Mouse (Mus musculus): Measurements from ENCODE around the gene Lyzl4. TPM values are rescaled to one million over a fixed set of nuclear protein-coding genes. Genes with fewer than 3 reads are reported as not detected.
A peak's percentile ranks its signal among the peaks of the same experiment; 100 is the strongest.

Lyzl4 gene
- polyA plus RNA-seq, 1 experiment from 2014 or later, result not detected

- 62% methylated on average over 5 of the region's 5 CpGs for WGBS
Measured at GRCm38 (mm10) chr9:121672311-121672710, 30.4 kb upstream of the Lyzl4 start.

GRCm38 (mm10) chr9:121671300-121671699, 29.4 kb upstream of the Lyzl4 start:
- H3K27ac ChIP-seq, result no peak overlapping the region
- 20% methylated on average over 7 of the region's 7 CpGs for WGBS
- H3K9ac ChIP-seq, result no peak overlapping the region
- ATAC-seq (ENCODE audit: low FRiP score), result no peak
- peaks cover 41% of the 10 kb centered on the region for H3K4me1 ChIP-seq
- no peaks in the 10 kb centered on the region for H3K9me3 ChIP-seq (replicated peaks)
- H3K36me3 ChIP-seq, result no peaks in the 10 kb centered on the region
- H3K4me3 ChIP-seq, result no peak overlapping the region
- no peak overlapping the region for H3K4me2 ChIP-seq (replicated peaks)
- peaks cover 39% of the 10 kb centered on the region for H3K27me3 ChIP-seq

More at GRCm38 (mm10) chr9:121672311-121672710, 30.4 kb upstream of the Lyzl4 start:
- Histone ChIP-seq H3K9ac (no peak overlapping the region), H3K4me1 (peaks cover 31% of the 10 kb centered on the region), H3K4me2 (replicated peaks) (no peak overlapping the region), H3K27ac (no peak overlapping the region), H3K36me3 (no peaks in the 10 kb centered on the region), H3K9me3 (replicated peaks) (no peaks in the 10 kb centered on the region), H3K4me3 (no peak overlapping the region), H3K27me3 (peaks cover 36% of the 10 kb centered on the region)
- ATAC-seq (ENCODE audit: low FRiP score), result no peak

GRCm38 (mm10) chr9:121669348-121669791, 27.5 kb upstream of the Lyzl4 start:
- H3K9ac ChIP-seq, result peak overlapping the region; percentile 56
- H3K9me3 ChIP-seq (replicated peaks), result no peaks in the 10 kb centered on the region
- H3K27me3 ChIP-seq, result peaks cover 43% of the 10 kb centered on the region
- peak; percentile 56 for ATAC-seq (ENCODE audit: low FRiP score)
- H3K27ac ChIP-seq, result no peak overlapping the region
- 1% methylated on average over 28 of the region's 28 CpGs for WGBS
- peak overlapping the region; percentile 68 for H3K4me2 ChIP-seq (replicated peaks)
- H3K4me1 ChIP-seq, result peaks cover 42% of the 10 kb centered on the region
- H3K4me3 ChIP-seq, result peak overlapping the region; percentile 34
- H3K36me3 ChIP-seq, result no peaks in the 10 kb centered on the region

GRCm38 (mm10) chr9:121667822-121668221, 25.9 kb upstream of the Lyzl4 start:
- H3K4me3 ChIP-seq, result no peak overlapping the region
- H3K27ac ChIP-seq, result peak overlapping the region; percentile 64
- peaks cover 40% of the 10 kb centered on the region for H3K4me1 ChIP-seq
- no peak overlapping the region for H3K4me2 ChIP-seq (replicated peaks)
- 60% methylated on average over 11 of the region's 11 CpGs for WGBS
- H3K27me3 ChIP-seq, result peaks cover 43% of the 10 kb centered on the region
- no peak overlapping the region for H3K9ac ChIP-seq
- no peaks in the 10 kb centered on the region for H3K9me3 ChIP-seq (replicated peaks)
- H3K36me3 ChIP-seq, result no peaks in the 10 kb centered on the region
- no peak for ATAC-seq (ENCODE audit: low FRiP score)

GRCm38 (mm10) chr9:121666957-121667630, 25.2 kb upstream of the Lyzl4 start:
- H3K4me1 ChIP-seq, result peaks cover 40% of the 10 kb centered on the region
- H3K4me2 ChIP-seq (replicated peaks), result no peak overlapping the region
- WGBS, result 57% methylated on average over 16 of the region's 16 CpGs
- no peaks in the 10 kb centered on the region for H3K36me3 ChIP-seq
- no peak overlapping the region; the same call in 1 of the 2 replicates for H3K9ac ChIP-seq
- H3K27me3 ChIP-seq, result peaks cover 43% of the 10 kb centered on the region
- H3K27ac ChIP-seq, result peak overlapping the region; percentile 64
- peak; percentile 44; the same call in 1 of the 2 replicates for ATAC-seq (ENCODE audit: low FRiP score)
- H3K4me3 ChIP-seq, result no peak overlapping the region
- H3K9me3 ChIP-seq (replicated peaks), result no peaks in the 10 kb centered on the region

GRCm38 (mm10) chr9:121664104-121664503, 22.2 kb upstream of the Lyzl4 start:
- 86% methylated on average over 5 of the region's 5 CpGs for whole genome bisulfite sequencing
- Histone ChIP-seq H3K27me3 (peaks cover 28% of the 10 kb centered on the region), H3K9me3 (replicated peaks) (no peaks in the 10 kb centered on the region), H3K4me2 (replicated peaks) (no peak overlapping the region), H3K36me3 (no peaks in the 10 kb centered on the region), H3K27ac (no peak overlapping the region), H3K4me1 (peaks cover 20% of the 10 kb centered on the region), H3K4me3 (no peak overlapping the region), H3K9ac (no peak overlapping the region)
- ATAC-seq (ENCODE audit: low FRiP score), result no peak

GRCm38 (mm10) chr9:121663467-121663866, 21.6 kb upstream of the Lyzl4 start:
- ATAC-seq (ENCODE audit: low FRiP score), result no peak
- no peak overlapping the region for H3K9ac ChIP-seq
- no peak overlapping the region for H3K4me3 ChIP-seq
- no peak overlapping the region for H3K4me2 ChIP-seq (replicated peaks)
- H3K36me3 ChIP-seq, result no peaks in the 10 kb centered on the region
- peaks cover 18% of the 10 kb centered on the region for H3K4me1 ChIP-seq
- 79% methylated on average over 6 of the region's 6 CpGs for WGBS
- peaks cover 21% of the 10 kb centered on the region for H3K27me3 ChIP-seq
- no peak overlapping the region for H3K27ac ChIP-seq
- H3K9me3 ChIP-seq (replicated peaks), result no peaks in the 10 kb centered on the region

GRCm38 (mm10) chr9:121659791-121660190, 17.9 kb upstream of the Lyzl4 start:
- no peak overlapping the region for H3K4me2 ChIP-seq (replicated peaks)
- ATAC-seq (ENCODE audit: low FRiP score), result no peak
- no peaks in the 10 kb centered on the region for H3K4me1 ChIP-seq
- no peaks in the 10 kb centered on the region for H3K36me3 ChIP-seq
- H3K9me3 ChIP-seq (replicated peaks), result no peaks in the 10 kb centered on the region
- peaks cover 3% of the 10 kb centered on the region; the same call in 1 of the 2 replicates for H3K27me3 ChIP-seq
- 86% methylated on average over 7 of the region's 7 CpGs for WGBS
- no peak overlapping the region for H3K4me3 ChIP-seq
- H3K9ac ChIP-seq, result no peak overlapping the region
- H3K27ac ChIP-seq, result no peak overlapping the region

GRCm38 (mm10) chr9:121658248-121658647, 16.4 kb upstream of the Lyzl4 start:
- no peaks in the 10 kb centered on the region for H3K9me3 ChIP-seq (replicated peaks)
- no peak overlapping the region for H3K4me3 ChIP-seq
- H3K4me2 ChIP-seq (replicated peaks), result no peak overlapping the region
- peaks cover 3% of the 10 kb centered on the region; the same call in 1 of the 2 replicates for H3K27me3 ChIP-seq
- no peak overlapping the region for H3K9ac ChIP-seq
- no peaks in the 10 kb centered on the region for H3K4me1 ChIP-seq
- no peaks in the 10 kb centered on the region for H3K36me3 ChIP-seq
- H3K27ac ChIP-seq, result no peak overlapping the region
- no peak for ATAC-seq (ENCODE audit: low FRiP score)
- 83% methylated on average over 7 of the region's 7 CpGs for WGBS

- Histone ChIP-seq H3K27me3 (peaks cover 3% of the 10 kb centered on the region; the same call in 1 of the 2 replicates), H3K9me3 (replicated peaks) (no peaks in the 10 kb centered on the region), H3K9ac (no peak overlapping the region), H3K36me3 (no peaks in the 10 kb centered on the region), H3K4me2 (replicated peaks) (no peak overlapping the region), H3K4me3 (no peak overlapping the region), H3K27ac (no peak overlapping the region), H3K4me1 (no peaks in the 10 kb centered on the region)
- no peak for ATAC-seq (ENCODE audit: low FRiP score)
- WGBS, result 80% methylated on average over 13 of the region's 13 CpGs
Measured at GRCm38 (mm10) chr9:121657143-121657542, 15.2 kb upstream of the Lyzl4 start.

GRCm38 (mm10) chr9:121656322-121656721, 14.4 kb upstream of the Lyzl4 start:
- Histone ChIP-seq H3K9me3 (replicated peaks) (no peaks in the 10 kb centered on the region), H3K4me2 (replicated peaks) (no peak overlapping the region), H3K36me3 (no peaks in the 10 kb centered on the region), H3K9ac (no peak overlapping the region), H3K27ac (no peak overlapping the region), H3K4me1 (no peaks in the 10 kb centered on the region), H3K4me3 (no peak overlapping the region), H3K27me3 (peaks cover 3% of the 10 kb centered on the region; the same call in 1 of the 2 replicates)
- ATAC-seq (ENCODE audit: low FRiP score), result no peak
- 89% methylated on average over 5 of the region's 5 CpGs for WGBS

GRCm38 (mm10) chr9:121653668-121654067, 11.8 kb upstream of the Lyzl4 start:
- Histone ChIP-seq H3K9ac (no peak overlapping the region), H3K4me3 (no peak overlapping the region), H3K4me2 (replicated peaks) (no peak overlapping the region), H3K27ac (no peak overlapping the region), H3K36me3 (no peaks in the 10 kb centered on the region), H3K9me3 (replicated peaks) (no peaks in the 10 kb centered on the region), H3K27me3 (no peaks in the 10 kb centered on the region; the same call in 1 of the 2 replicates), H3K4me1 (no peaks in the 10 kb centered on the region)
- 87% methylated on average over 10 of the region's 10 CpGs for WGBS
- no peak for ATAC-seq (ENCODE audit: low FRiP score)

GRCm38 (mm10) chr9:121647026-121647425, 5.1 kb upstream of the Lyzl4 start:
- no peak overlapping the region for H3K4me3 ChIP-seq
- no peak overlapping the region for H3K27ac ChIP-seq
- no peak overlapping the region for H3K4me2 ChIP-seq (replicated peaks)
- no peaks in the 10 kb centered on the region for H3K36me3 ChIP-seq
- peaks cover 11% of the 10 kb centered on the region; the same call in 1 of the 2 replicates for H3K4me1 ChIP-seq
- ATAC-seq (ENCODE audit: low FRiP score), result no peak
- no peaks in the 10 kb centered on the region for H3K9me3 ChIP-seq (replicated peaks)
- 67% methylated on average over 7 of the region's 7 CpGs for WGBS
- peaks cover 27% of the 10 kb centered on the region for H3K27me3 ChIP-seq
- H3K9ac ChIP-seq, result no peak overlapping the region
